Comparison of ENCODE assay signal across 7 mouse cellular contexts in the genomic region with DNA sequence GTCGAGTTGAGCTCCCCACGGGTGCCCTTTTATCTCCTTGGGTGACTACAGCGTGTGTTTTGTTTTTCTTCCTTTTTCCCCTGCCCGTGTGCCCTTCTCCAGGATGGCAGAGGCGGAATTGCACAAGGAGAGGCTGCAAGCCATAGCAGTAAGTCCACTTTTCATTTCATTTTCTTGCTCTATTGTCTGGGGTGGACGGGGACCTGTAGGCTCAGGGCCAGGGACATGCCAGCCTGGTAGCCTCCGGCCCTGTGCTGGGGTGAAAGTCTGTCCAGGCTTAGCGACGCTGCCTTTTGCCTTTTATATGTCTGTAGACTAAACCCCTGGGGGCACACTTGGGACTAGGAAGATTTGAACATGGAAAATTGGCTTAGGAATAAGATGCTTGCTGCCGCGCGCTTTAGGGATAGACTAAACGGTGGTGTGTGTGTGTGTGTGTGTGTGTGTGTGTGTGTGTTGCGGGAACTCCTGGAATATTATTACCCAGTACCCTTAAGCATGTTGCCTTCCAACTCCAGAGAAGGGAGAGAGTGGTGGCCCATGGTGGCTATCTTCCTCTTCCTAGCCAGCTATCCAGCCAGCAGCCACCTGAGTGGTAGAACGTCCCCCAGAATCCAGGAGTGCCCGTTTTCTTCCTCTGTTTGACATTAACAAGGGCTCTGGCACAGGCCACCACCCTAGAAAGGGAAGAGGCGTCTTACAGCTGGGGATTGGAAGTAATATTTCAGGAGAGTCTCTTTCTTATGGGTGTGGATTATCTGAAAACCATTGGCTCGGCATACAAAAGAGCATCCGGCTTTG. TPM values are rescaled to one million over a fixed set of nuclear protein-coding genes. Genes with fewer than 3 reads are reported as not detected.
A peak's percentile ranks its signal among the peaks of the same experiment; 100 is the strongest.
DNase-seq lines count a peak whose midpoint lies in the region; ATAC-seq and TF ChIP-seq lines count a peak whose summit lies in the region.

No protein-coding gene starts in this region.

- ATAC-seq in forebrain, embryonic 13.5 days, result peak; percentile 37; the same call in 1 of the 2 replicates
- ATAC-seq in limb, embryonic 14.5 days (ENCODE audit: low FRiP score, low read depth), result peak; percentile 28; the same call in 1 of the 2 replicates
- ATAC-seq in stomach, postnatal 0 days (ENCODE audit: low FRiP score, low TSS enrichment), result peak; percentile 28; the same call in 1 of the 2 replicates

- 47% methylated on average over 19 of the region's 19 CpGs for WGBS in forebrain, embryonic 13.5 days
- 16% methylated on average over 18 of the region's 19 CpGs for WGBS in limb, embryonic 14.5 days
- WGBS in stomach, postnatal 0 days, result 29% methylated on average over 17 of the region's 19 CpGs

- intact Hi-C loops in left cerebral cortex, postnatal 36 days (cut with DNase I), result loop anchor here (2.0 kb wide), 1 partner anchor 38 kb away; no protein-coding TSS in a partner anchor

- no peak for TF ChIP-seq EP300 in stomach, postnatal 0 days (optimal IDR thresholded peaks at IDR 0.05)

- TF ChIP-seq CTCF in stomach, postnatal 0 days (IDR thresholded peaks at IDR 0.05; ENCODE audit: low read depth), result no peak

- H3K36me3 ChIP-seq in forebrain, embryonic 13.5 days (ENCODE audit: poor library complexity, severe bottlenecking), result no peaks in the 10 kb centered on the region
- no peaks in the 10 kb centered on the region for H3K36me3 ChIP-seq in limb, embryonic 14.5 days (ENCODE audit: control insufficient read depth, insufficient read depth, low read length)
- no peaks in the 10 kb centered on the region for H3K36me3 ChIP-seq in stomach, postnatal 0 days (ENCODE audit: control insufficient read depth, insufficient read depth, low read length)

- peaks cover 11% of the 10 kb centered on the region for H3K4me1 ChIP-seq in forebrain, embryonic 13.5 days
- H3K4me1 ChIP-seq in limb, embryonic 14.5 days (ENCODE audit: control insufficient read depth, insufficient read depth, low read length), result peaks cover 28% of the 10 kb centered on the region
- H3K4me1 ChIP-seq in stomach, postnatal 0 days (replicated peaks; ENCODE audit: control insufficient read depth, insufficient read depth), result no peaks in the 10 kb centered on the region; the same call in 1 of the 2 replicates

- peak overlapping the region; percentile 55 for H3K4me3 ChIP-seq in forebrain, embryonic 13.5 days
- H3K4me3 ChIP-seq in limb, embryonic 14.5 days (replicated peaks; ENCODE audit: low read length), result peak overlapping the region; percentile 63
- H3K4me3 ChIP-seq in stomach, postnatal 0 days (ENCODE audit: low read depth, low read length), result peak overlapping the region; percentile 52

- no peaks in the 10 kb centered on the region for H3K9me3 ChIP-seq in forebrain, embryonic 13.5 days (replicated peaks)
- H3K9me3 ChIP-seq in limb, embryonic 14.5 days (ENCODE audit: control insufficient read depth, low read length), result no peaks in the 10 kb centered on the region
- H3K9me3 ChIP-seq in stomach, postnatal 0 days (ENCODE audit: control insufficient read depth, low read length), result no peaks in the 10 kb centered on the region

- H3K4me2 ChIP-seq in forebrain, embryonic 13.5 days, result peak overlapping the region; percentile 90
- peak overlapping the region; percentile 83 for H3K4me2 ChIP-seq in limb, embryonic 14.5 days (replicated peaks; ENCODE audit: low read depth, low read length, severe bottlenecking)
- H3K4me2 ChIP-seq in stomach, postnatal 0 days (replicated peaks; ENCODE audit: low read depth), result peak overlapping the region; percentile 87

- 0 out of 2 replicates have a peak, but pooled peaks have one; percentile 7 for TF ChIP-seq POLR2A in limb, embryonic 14.5 days (IDR thresholded peaks at IDR 0.05; ENCODE audit: borderline replicate concordance, extremely low read depth, insufficient read depth, insufficient read length)

- peaks cover 37% of the 10 kb centered on the region for H3K27me3 ChIP-seq in forebrain, embryonic 13.5 days
- no peaks in the 10 kb centered on the region for H3K27me3 ChIP-seq in limb, embryonic 14.5 days (ENCODE audit: control insufficient read depth, insufficient read depth, low read length)
- H3K27me3 ChIP-seq in stomach, postnatal 0 days (ENCODE audit: control insufficient read depth, insufficient read depth, low read length), result no peaks in the 10 kb centered on the region

- H3K9ac ChIP-seq in forebrain, embryonic 13.5 days, result peak overlapping the region; percentile 61
- peak overlapping the region; percentile 79 for H3K9ac ChIP-seq in limb, embryonic 14.5 days (ENCODE audit: low read depth, low read length, severe bottlenecking)
- peak overlapping the region; percentile 70 for H3K9ac ChIP-seq in stomach, postnatal 0 days (ENCODE audit: low read length)

- DNase-seq in retina, postnatal 1 day, result peak; percentile 5
- DNase-seq in retina, embryonic 14.5 days (ENCODE audit: low spot score), result no peak
- no peak for DNase-seq in limb, embryonic 14.5 days (ENCODE audit: low spot score)
- DNase-seq in stomach, postnatal 0 days (ENCODE audit: low spot score), result no peak
- no peak for DNase-seq in left cerebral cortex, postnatal 36 days (ENCODE audit: low spot score in 2 of 2)
- no peak for DNase-seq in gastrocnemius, postnatal 25 days

- H3K27ac ChIP-seq in forebrain, embryonic 13.5 days, result no peak overlapping the region
- H3K27ac ChIP-seq in limb, embryonic 14.5 days (replicated peaks; ENCODE audit: low read depth, low read length), result peak overlapping the region; percentile 90
- peak overlapping the region; percentile 83 for H3K27ac ChIP-seq in stomach, postnatal 0 days (replicated peaks)

RNA-seq across cellular contexts. Expression of a gene that starts 0.5 kb away (rescaled TPM):
- polyA plus RNA-seq in forebrain, embryonic 13.5 days (2015; fragmentation: Nextera tagmentation; extraction: Ambion mirVana), result 4.5 and 4.7 TPM in 2 replicates
- polyA plus RNA-seq in limb, embryonic 14.5 days (2012; rRNA removed), result 3.1 and 6.4 TPM in 2 replicates
- 26.9 and 29.6 TPM in 2 replicates for polyA plus RNA-seq in limb, embryonic 14.5 days (2014; fragmentation: Nextera tagmentation; extraction: Ambion mirVana)
- polyA plus RNA-seq in stomach, postnatal 0 days (2015; fragmentation: Nextera tagmentation; extraction: Ambion mirVana), result 9.9 and 12.2 TPM in 2 replicates
- total RNA-seq in left cerebral cortex, postnatal 36 days (2021), result 10 to 100 TPM; 15.8 to 21.2 TPM
- 1 to 10 TPM; 6.7 to 7.0 TPM for total RNA-seq in gastrocnemius, postnatal 25 days (2021)
